9 mouse cellular contexts compared by ENCODE assay signal in the genomic region with DNA sequence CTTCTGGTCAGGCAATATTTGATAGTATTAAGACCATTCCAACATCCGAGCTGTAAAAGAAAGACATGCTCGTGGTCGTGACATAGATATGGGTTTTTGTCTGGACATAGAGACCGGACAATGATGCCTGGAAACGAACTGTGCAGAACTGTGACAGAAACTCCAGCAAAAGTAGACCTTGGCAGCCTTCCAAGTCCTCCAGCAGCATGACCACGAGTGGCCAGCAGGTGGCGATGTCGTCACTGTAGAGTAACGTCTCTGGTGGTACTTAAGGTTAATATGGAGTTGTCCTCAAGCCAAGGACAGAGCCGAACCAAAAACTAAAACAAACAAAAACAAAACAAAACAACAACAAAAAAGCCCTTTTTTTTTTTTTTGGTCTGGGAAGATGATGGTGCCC.
DNase-seq lines count a peak whose midpoint lies in the region; ATAC-seq and TF ChIP-seq lines count a peak whose summit lies in the region.
"Had no signal": no experiment of that assay in that cellular context is flagged by ENCODE, and none has a peak within 500 bp of the region (broad histone marks: within the 10 kb centered on the region; RNA-seq: fewer than 3 reads in every experiment).

No protein-coding gene starts in this region.

- H3K27ac ChIP-seq in forebrain, embryonic 12.5 days, result no peak overlapping the region
- H3K27ac ChIP-seq in forebrain, embryonic 13.5 days, result no peak overlapping the region
- H3K27ac ChIP-seq in embryonic facial prominence, embryonic 14.5 days (replicated peaks; ENCODE audit: low read depth, low read length), result no peak overlapping the region
- H3K27ac ChIP-seq in left cerebral cortex, adult 2 months, result no peak overlapping the region

- no peaks in the 10 kb centered on the region for H3K9me3 ChIP-seq in forebrain, embryonic 12.5 days
- H3K9me3 ChIP-seq in forebrain, embryonic 13.5 days (replicated peaks), result no peaks in the 10 kb centered on the region
- no peaks in the 10 kb centered on the region for H3K9me3 ChIP-seq in embryonic facial prominence, embryonic 14.5 days (ENCODE audit: control insufficient read depth, low read length)

- intact Hi-C loops in left cerebral cortex, adult 2 months (cut with DNase I), result loop anchor here (2.0 kb wide), 2 partner anchors 77 to 253 kb away; no protein-coding TSS in a partner anchor

- peak; percentile 41; the same call in 1 of the 2 replicates for ATAC-seq in forebrain, embryonic 12.5 days (ENCODE audit: low FRiP score)
- no peak for ATAC-seq in forebrain, embryonic 13.5 days
- ATAC-seq in embryonic facial prominence, embryonic 14.5 days (ENCODE audit: low read depth), result no peak

- H3K4me3 ChIP-seq in forebrain, embryonic 12.5 days (replicated peaks), result no peak overlapping the region
- H3K4me3 ChIP-seq in forebrain, embryonic 13.5 days, result no peak overlapping the region
- no peak overlapping the region for H3K4me3 ChIP-seq in embryonic facial prominence, embryonic 14.5 days (ENCODE audit: low read depth, low read length)
- no peak overlapping the region for H3K4me3 ChIP-seq in left cerebral cortex, adult 2 months
- H3K4me3 ChIP-seq: myocyte had no signal

- H3K27me3 ChIP-seq in forebrain, embryonic 12.5 days, result no peaks in the 10 kb centered on the region
- no peaks in the 10 kb centered on the region for H3K27me3 ChIP-seq in forebrain, embryonic 13.5 days
- H3K27me3 ChIP-seq in embryonic facial prominence, embryonic 14.5 days (replicated peaks; ENCODE audit: control insufficient read depth, insufficient read depth, low read length), result no peaks in the 10 kb centered on the region

- no peaks in the 10 kb centered on the region; the same call in 1 of the 2 replicates for H3K4me1 ChIP-seq in forebrain, embryonic 12.5 days
- H3K4me1 ChIP-seq in forebrain, embryonic 13.5 days, result peaks cover 18% of the 10 kb centered on the region
- H3K4me1 ChIP-seq in embryonic facial prominence, embryonic 14.5 days (ENCODE audit: control insufficient read depth, insufficient read depth, low read length), result no peaks in the 10 kb centered on the region

- 29% methylated on average over 10 of the region's 10 CpGs for WGBS in forebrain, embryonic 12.5 days
- WGBS in forebrain, embryonic 13.5 days, result 18% methylated on average over 10 of the region's 10 CpGs
- WGBS in embryonic facial prominence, embryonic 14.5 days, result 22% methylated on average over 10 of the region's 10 CpGs

- no peak overlapping the region for H3K9ac ChIP-seq in forebrain, embryonic 12.5 days
- H3K9ac ChIP-seq in forebrain, embryonic 13.5 days, result no peak overlapping the region
- no peak overlapping the region for H3K9ac ChIP-seq in embryonic facial prominence, embryonic 14.5 days (ENCODE audit: low read depth, low read length)

- DNase-seq in adrenal gland, postnatal 25 days, result peak; percentile 84
- peak; percentile 68 for DNase-seq in embryonic facial prominence, embryonic 14.5 days (ENCODE audit: low spot score)
- DNase-seq in heart, postnatal 4 days, result peak; percentile 94
- peak; percentile 76 to 90 for DNase-seq in left cerebral cortex, adult 2 months (ENCODE audit: extremely low spot score in 1 of 2, low spot score in 2 of 2)
- DNase-seq in naive thymus-derived CD4-positive, alpha-beta T cell, adult 2 months (ENCODE audit: low read depth), result peak; percentile 90
- DNase-seq in testis, postnatal 10 days (ENCODE audit: low spot score), result peak; percentile 94

- peak; percentile 90 for TF ChIP-seq CTCF in left cerebral cortex, adult 2 months (IDR thresholded peaks at IDR 0.05)

- no peaks in the 10 kb centered on the region for H3K36me3 ChIP-seq in forebrain, embryonic 12.5 days (replicated peaks)
- H3K36me3 ChIP-seq in forebrain, embryonic 13.5 days (ENCODE audit: poor library complexity, severe bottlenecking), result no peaks in the 10 kb centered on the region
- H3K36me3 ChIP-seq in embryonic facial prominence, embryonic 14.5 days (ENCODE audit: control insufficient read depth, insufficient read depth, low read length), result no peaks in the 10 kb centered on the region

- H3K4me2 ChIP-seq in forebrain, embryonic 12.5 days, result no peak overlapping the region
- H3K4me2 ChIP-seq in forebrain, embryonic 13.5 days, result no peak overlapping the region
- H3K4me2 ChIP-seq in embryonic facial prominence, embryonic 14.5 days (ENCODE audit: low read depth, low read length), result no peak overlapping the region
